Mouse (Mus musculus): Measurements from ENCODE around the gene Ecd. TPM values are rescaled to one million over a fixed set of nuclear protein-coding genes. Genes with fewer than 3 reads are reported as not detected.

Ecd gene
- 10 to 100 TPM; 35.1 to 40.1 (median 37.5) TPM for total RNA-seq (2022)

DNA sequence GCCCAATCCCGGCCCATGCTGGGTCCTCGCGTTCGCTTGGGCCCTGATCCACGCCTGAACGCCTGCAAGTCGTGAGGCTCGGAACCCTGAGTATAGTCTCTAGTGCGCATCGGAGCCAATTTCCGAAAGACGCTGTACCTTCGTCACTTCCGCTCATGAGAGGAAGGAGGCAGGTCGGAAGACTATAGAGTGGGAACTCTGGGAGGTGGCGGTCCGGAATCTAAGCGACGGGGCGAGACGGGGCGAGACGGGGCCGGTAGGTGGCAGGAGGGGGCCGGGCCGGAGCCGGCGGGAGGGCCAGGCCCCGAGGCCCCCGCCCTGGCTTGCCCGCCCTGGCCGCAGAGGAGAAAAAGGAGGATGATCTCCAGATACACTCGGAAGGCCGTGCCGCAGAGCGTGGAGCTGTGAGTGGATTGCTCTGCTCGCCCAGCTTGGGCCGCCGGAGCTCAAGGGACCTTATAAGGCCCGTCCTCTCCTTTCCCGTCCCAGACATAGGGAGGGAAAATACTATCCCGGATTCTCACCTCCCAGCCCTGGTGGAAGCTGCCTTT lies at the start of gene Ecd, which contains the start of gene Fam149b:
Gene Ecd (minus strand): TSS at position 131 of the 551 bp plus-strand sequence.
Gene Fam149b (plus strand): TSS at position 172 of the 551 bp plus-strand sequence.
- DNase-seq (ENCODE audit: low spot score in 2 of 2) = peak; percentile 86

DNA sequence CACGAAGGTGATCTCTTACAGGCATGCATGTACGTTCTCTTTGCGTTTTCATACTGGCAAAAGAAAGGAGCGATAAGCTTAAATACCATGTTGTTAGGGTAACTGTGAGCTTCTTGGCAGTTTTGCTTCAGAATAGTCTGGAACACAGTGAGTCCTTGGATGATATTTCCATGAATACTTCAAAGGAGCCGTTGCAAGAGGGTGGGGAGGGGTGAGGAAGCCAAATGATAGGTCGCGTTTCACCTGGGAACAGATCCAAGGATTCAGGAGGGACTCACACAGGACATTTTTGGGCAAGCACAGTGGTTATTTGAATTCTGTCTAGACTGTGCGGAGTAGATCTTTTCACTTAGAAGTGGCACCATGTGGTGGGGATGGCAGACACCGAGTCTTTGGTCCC lies 49.3 kb upstream of the Ecd start:
- no peak for DNase-seq (ENCODE audit: low spot score in 2 of 2)

DNA sequence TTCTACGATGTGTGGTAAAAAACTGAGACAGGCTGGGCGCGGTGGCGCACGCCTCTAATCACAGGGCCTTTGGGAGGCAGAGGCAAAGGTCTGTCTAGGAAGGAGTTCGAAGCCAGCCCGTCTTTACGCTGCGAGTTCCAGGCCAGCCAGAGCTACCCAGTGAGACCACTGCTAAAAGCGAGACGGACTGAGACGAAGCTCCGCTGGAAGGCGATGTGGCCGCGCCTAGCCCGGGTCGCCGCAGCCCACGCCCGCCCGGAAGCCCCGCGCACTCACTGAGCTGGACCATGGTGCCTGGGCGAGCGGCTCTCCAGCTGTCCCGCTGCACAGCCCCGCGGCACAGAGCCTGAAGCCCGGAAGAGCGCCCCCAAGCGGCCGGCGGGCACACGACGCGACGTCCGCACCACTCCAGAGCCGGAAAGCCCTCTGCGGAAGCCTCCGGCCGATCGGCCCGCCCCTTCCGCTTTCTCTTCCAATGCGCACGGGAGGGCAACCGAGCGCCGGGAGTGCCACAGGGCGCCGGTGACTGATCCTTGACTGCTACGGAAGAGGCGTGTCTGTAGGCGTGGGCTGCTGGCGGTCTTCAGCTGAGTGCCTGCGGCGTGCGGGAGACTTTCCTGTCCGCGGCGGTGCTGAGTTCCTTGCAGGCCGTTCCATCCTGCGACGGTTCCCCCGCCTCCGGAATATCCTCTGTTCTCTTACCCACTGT lies 45.4 kb upstream of the Ecd start, which contains the start of gene Mrps16:
Gene Mrps16 (minus strand): TSS at position 430 of the 709 bp plus-strand sequence.
- DNase-seq (ENCODE audit: low spot score in 2 of 2) = peak; percentile 93 to 96

DNA sequence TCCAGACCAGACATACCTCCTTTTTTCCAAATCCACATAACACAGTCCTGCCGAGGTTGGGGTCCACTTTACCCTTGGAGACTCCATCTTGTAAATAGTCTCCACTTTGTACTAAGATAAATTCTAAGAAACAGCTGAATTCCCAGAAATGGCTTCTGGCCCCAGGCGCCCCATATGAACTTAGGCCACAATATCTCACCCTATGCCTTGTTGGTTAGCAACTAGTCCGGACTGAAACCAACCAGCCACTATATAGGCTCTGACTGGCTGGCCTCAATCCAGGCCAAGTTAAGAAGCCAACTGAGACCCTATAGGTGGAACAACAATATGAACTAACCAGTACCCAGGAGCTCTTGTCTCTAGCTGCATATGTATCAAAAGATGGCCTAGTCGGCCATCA lies 44.4 kb upstream of the Ecd start:
- no peak for DNase-seq (ENCODE audit: low spot score in 2 of 2)

DNA sequence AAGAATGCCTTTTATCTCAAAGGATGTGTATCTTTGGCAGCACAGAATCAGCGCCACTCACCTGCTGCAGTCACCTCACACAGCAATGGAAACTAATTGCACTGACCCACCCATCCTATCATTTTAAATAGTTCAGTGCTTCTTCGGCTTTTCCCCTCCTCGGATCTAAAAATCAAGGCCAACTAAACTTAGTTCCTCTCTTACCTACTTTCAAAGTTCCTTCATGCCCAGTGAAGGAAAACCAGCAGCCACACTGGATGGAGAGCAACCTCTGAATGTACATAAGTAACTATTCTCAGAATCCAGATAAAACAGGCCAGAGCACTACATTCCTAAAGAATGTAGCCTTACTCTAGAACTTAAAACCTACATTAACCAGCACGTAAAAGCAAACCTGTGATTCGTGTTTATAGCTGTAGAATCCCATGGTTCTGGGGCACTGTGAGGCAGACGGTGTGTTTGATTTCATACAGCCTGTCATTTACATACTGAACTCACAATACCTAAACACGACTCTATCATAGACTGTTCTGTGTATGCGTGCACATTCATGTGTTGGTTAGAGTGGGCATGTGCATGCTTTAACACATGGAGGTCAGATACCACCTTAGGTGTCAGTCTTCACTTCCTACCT lies 41.6 kb upstream of the Ecd start:
- DNase-seq (ENCODE audit: low spot score in 2 of 2) = no peak

DNA sequence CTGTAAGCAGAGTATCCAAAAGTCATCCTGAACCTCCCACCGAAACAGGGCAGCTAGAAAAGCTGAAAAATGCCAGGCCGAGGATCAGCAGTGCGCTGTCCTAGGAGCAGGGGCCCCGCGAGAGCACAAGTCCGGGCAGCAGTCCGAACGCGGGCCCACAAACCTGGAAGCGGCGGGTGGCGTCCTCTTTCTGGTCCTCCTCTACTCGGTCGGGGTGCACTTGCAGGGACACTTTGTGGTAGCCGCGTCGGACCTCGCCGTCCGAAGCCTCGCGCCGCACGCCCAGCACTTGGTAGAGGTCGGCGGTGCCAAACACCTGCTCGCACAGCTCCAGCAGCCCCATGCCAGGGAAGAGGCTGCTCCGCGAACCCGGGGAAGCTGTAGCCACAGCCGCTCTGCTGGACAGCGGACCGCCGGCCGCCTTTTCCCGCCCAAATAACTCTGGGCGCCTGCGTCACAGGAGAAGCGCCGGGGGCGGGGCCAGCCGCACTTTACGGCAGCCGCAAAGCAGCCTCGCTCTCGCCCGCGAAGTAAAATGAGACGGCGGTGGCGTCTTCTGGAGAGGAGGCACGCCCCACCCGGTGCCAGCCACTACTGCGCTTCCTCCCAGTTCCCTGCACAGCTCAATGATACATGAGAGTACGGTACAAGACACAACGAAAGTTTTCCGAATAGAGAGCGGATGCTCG lies 40.7 kb upstream of the Ecd start, which contains the start of gene Dnajc9:
Gene Dnajc9 (minus strand): TSS at position 470 of the 689 bp plus-strand sequence.
- peak; percentile 90 to 91 for DNase-seq (ENCODE audit: low spot score in 2 of 2)

DNA sequence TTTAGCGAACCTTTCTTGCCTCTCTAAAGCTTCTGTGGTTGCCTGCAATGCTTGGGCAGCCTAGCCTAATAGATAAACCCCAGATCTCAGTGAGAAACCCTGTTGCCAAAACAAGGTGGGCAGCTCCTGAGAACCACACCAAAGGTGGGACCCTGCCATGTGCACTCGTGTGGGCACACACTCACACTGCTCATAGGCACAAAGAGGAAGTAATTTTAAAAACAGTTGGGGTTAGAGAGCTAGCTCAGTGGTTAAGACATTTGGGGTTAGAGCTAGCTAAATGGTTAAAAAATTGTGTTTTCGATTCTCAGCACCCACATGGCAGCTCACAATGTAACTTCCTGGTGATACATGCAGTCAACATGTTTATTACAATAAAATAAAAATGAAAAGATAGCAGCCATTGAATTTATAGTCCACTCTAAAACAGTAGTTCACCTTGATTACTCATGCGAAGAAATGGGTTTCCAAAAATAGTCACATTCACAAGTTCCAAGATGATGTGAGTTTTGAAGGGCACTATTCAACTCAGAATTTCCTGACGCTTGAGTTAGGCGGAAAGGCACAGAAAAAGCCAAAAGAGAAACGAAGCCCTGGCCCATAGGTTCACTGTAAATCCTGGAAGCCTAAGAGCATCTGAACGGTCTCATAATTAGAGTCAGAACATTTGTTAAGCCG lies 32.0 kb upstream of the Ecd start:
- no peak for DNase-seq (ENCODE audit: low spot score in 2 of 2)

DNA sequence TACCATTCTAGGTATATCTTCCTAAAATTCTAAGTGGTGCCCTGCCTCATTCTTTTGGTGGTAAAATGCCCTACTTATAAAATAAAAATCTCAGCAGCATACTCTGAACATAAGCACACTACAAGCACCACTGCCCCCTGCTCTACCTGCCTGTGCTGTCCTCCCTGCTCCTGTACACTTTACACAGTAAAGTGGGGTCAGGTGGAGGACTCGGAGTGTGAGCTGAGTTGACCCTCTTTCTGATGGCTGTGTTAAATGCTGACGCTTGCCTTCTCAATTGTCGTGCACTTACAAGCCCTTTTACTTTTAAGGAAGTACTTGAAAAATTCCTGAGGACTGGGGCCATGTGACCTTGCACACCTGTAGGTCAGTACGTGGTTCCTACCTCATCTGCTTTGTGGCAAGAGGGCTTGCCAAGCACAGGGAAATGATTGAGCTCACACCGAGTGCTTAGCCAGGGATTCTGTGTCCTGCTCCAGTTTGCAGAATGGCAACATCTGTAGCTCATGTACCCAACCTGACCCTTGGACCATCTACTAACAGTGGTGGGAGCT lies 31.2 kb upstream of the Ecd start:
- no peak for DNase-seq (ENCODE audit: low spot score in 2 of 2)

DNA sequence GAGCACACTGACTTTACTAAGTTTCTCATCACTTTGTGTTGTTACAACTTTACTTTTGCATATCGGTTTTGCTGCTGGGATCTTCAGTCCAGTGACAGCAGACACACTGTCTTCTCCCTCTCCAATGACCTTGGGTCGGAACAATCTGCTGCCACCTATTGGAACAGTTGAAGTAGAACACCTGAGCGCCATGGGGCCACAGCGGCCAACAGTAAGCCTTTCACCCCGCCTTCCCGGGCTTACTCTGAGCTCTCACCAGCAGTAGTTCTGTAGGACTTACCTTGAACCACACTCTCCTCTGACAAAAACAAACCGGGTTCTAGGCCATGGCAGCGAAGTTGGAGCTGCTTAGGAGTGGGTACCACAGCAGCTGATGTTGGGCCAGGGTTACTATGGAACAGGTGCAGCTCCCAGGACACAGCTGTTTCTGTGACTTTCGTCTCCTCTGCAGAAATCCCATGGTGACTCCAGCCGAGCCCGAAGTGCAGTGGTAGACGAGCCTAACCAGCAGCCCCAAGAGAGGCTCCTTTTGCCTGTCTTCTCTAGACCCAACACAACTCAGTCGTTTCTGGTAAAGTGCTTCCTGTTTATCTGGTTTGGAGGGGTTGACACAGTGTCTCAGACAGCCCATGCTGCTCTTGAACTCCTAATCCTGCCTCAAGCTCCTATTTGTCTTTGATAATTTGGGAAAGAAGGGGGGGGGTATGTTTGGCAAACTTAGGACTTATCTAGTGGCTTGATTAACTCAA lies 30.6 kb upstream of the Ecd start:
- no peak for DNase-seq (ENCODE audit: low spot score in 2 of 2)

DNA sequence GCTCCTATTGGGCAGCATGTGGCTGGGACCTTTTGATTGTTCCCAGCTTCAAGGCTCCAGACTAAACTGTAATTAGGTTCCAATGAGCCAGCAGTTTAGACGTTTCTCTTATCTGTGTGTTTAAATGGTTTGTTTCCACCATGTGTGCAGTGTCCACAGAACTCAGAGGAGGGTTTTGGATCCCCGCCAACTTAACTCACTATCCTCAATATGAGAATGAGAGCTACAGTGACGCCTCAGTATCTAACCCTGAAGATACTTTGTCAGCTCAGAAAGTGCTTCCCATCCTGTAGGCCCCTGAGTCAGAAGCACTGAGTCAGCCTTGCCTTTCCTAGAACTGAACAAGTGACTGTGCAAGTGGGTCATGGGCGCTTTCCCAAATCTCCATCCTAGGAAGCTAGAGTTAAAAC lies 29.2 kb upstream of the Ecd start:
- DNase-seq (ENCODE audit: low spot score in 2 of 2) = no peak

DNA sequence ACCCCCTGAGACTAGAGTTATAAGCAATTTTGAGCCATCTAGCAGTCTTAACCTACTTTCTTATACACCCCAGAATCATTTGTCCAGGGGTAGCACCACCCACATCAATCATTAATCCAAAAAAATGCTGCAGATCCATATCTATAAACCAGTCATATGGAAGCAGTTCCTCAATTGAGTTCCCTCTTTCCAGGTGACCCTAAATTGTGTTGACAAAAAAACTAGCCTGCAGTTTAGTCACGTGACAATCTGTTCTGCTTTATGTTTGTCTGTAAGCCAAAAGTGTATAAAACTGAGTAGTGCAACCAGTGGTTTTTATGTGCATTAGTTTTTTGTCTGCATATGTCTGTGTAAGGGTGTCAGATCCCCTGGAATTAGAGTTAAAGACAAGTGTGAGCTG lies 23.9 kb upstream of the Ecd start:
- DNase-seq (ENCODE audit: low spot score in 2 of 2) = no peak

DNA sequence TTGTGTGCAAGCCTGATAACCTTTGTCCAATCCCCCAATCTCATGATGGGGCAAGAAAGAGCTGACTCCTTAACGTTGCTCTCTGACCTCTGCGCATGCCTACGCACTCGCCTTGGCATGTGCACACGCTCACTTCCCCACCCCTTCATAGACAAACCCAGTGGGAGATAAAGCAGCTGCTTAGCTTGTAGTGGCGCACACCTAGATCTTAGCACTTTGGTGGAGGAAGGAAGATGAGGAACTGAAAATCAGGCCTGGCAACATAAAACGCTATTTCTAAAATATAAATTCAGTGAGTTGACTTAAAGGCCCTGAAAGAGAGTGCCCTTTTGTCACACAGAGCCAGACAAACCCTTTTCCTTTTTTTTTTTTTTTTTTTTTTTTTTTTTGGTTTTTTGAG lies 22.9 kb upstream of the Ecd start:
- no peak for DNase-seq (ENCODE audit: low spot score in 2 of 2)

DNA sequence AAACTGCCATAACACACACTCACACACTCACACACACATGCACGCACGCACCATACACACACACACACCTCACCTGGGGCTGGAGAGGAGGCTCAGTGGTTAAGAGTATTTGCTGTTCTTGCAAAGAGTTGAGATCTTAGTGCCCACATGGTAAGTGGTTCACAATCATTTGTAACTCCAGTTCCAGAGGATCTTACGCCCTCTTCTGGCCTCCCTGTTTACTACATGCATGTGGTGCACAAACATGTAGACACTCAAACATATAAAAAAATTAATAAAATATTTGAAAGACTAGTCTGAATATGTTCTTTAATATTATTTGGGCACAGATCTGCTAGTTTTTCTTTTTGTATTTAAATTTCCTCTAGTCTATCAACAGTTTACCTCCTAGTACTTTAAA lies 20.4 kb upstream of the Ecd start:
- DNase-seq (ENCODE audit: low spot score in 2 of 2) = no peak

DNA sequence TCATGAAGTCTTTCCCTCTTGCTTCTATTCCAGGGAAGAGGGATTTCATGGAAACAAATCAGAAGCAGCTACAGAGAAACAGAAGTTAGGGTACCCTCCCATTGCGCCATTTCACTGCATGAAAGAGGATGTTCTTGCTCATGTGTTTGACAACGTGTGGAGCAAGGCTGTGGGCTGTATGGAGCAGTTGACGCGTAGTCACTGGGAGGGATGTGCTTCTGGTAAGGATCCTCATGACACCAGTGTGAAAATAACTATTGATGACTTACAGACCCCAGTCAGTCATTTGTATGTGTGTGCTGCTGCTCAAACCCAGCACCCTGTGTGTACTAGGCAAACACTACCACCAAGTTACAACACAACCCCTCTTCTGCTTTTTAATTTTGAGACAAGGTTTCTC lies 15.3 kb upstream of the Ecd start:
- no peak for DNase-seq (ENCODE audit: low spot score in 2 of 2)

DNA sequence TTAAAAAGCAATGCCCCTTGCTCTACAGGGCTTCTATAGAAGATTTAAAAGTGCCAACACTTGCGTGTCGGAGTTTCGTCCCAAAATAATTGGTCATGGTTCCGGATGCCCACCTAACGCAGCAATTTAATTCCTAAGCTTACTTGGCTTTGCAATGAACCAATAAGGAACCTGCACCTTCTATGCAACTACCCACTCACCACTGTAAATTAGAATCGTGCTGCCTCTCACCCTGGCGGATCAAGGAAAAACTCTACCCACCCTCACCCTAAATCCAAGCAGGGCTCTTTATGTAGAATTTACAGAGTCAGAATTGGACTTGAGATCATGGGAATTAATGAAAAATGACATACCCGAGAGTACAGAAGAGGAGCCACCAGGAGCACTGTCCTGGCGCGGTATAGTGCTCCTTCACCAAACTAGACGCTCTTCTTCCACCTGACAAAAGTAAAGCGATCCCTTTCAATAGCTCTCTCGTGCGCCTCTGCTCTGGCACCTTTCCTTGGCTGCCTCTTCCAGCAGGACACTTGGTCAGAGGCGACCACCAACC lies 405 bp downstream of the Ecd start:
- no peak for DNase-seq (ENCODE audit: low spot score in 2 of 2)

DNA sequence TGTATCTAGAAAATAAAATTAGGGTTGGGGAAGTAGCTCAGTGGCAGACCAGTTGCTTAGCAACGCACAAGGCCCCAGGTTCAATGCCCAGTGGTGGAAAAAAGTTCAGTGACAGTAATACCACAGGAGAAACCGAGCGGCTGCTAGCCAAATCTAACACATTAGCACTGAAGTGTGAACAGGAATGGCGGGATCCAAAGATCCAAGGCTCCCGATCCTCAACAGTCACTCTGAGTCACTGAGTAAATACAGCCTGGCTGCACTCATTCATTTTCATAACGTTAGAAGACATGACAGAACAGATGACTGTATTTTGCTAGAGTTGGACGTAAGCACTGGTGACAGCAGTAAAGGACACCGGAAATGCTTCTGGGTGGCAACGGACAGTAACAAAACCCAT lies 2.0 kb downstream of the Ecd start:
- no peak for DNase-seq (ENCODE audit: low spot score in 2 of 2)

DNA sequence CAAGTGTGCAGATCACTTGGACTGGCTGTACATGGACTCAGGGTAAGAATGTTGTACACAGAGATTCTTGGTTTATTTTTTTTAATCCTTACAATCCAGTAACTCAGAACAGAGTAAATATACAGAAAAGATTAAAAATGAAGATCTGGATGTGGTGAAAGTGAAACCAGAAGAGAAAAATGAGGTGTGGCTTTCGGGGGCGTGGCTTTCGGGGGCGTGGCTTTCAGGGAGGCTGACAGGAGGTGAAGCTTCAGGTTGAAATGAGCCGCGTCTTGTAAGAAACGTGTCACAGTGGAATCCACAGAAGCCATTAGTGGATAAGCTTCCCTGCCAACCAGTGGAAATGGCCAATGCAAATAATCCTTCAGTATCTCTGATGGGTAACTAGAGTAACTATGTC lies 7.1 kb downstream of the Ecd start:
- no peak for DNase-seq (ENCODE audit: low spot score in 2 of 2)

DNA sequence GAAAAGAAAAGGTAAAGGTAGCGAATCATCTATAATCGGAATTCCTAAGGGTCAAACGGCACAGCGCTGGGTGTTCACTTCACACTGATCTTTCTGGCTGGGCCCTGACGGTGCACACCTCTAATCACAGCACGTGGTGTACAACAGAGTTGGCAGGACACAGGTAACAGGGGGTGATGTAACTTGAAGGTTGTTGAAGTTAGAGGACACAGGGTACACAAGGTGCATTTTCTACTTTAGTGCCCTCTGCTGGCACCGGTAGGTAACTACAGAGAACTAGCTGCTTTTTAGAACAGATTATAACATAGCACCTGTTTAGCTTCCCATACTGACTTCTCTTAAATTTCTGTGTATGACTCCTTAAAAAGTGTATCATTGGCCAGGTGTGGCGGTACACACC lies 7.8 kb downstream of the Ecd start:
- no peak for DNase-seq (ENCODE audit: low spot score in 2 of 2)

DNA sequence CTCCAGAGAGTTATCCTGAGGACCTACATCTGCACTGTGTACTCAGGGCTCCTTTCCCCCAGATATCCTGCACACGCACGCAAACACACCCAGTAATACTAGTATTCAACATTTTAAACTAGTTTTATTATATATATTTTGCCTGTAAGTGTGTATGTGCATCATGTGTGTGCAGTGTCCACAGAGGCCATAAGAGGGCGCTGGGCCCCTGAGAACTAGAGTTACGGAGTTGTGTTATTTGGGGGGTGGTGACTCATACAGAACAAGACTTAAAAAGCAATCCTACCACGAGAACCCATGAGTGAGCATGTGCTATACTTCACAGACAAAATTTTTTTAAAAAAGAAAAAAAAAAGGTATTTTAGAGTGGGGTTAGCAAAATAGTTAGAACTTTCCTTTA lies 8.5 kb downstream of the Ecd start:
- no peak for DNase-seq (ENCODE audit: low spot score in 2 of 2)

DNA sequence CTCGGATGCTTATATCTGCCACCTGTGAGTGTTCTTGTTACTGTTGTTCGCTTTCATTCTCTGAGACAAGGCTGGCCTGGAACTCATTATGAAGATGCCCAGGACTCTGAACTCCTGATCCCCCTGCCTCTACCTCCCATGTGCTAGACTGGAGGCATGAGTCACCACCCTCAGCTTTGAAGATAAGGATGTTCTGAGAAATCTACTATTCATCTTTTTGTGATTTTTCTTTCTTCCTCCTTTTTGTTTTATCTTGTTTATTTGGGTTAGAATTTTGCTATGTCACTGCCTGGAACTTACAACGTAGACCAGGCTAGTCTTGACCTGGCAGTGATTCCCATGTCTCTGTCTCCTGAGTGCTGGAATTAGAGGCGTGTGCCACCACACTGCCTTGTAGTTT lies 16.6 kb downstream of the Ecd start:
- DNase-seq (ENCODE audit: low spot score in 2 of 2) = no peak
